Mouse (Mus musculus): ENCODE measurements around the gene Zfhx3. TPM values are rescaled to one million over a fixed set of nuclear protein-coding genes. Genes with fewer than 3 reads are reported as not detected.

The Zfhx3 gene
- polyA plus RNA-seq, 1 experiment, result 14.0 TPM

DNA sequence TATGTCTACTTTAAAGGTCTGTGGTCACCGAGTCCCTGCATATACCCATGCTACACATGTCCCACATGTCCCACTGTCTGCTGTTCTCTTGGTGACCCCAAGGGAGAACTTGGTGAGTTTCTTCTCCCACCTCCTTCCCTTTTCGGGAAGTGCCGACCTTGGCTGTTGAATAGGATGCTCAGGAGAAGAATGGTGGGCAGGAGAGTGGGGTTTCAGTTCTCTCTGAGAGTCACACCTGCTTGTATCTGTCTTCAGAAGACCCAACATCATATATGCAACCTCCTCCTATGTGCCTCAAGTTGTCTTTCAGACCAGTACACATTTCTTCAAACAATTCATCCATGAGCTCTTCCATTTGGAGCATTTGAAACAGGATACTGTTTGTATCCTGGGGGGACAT, 88.7 kb downstream of the Zfhx3 start:
- no peaks in the 10 kb centered on the region; the same call in 1 of the 2 replicates for H3K9me3 ChIP-seq (replicated peaks; ENCODE audit: control insufficient read depth, insufficient read depth, low read length, poor library complexity, severe bottlenecking)
- TF ChIP-seq CTCF (IDR thresholded peaks at IDR 0.05; ENCODE audit: low read depth, low read length) (no peak), EP300 (IDR thresholded peaks at IDR 0.05; ENCODE audit: insufficient read depth, low read depth, low read length) (no peak)
- H3K4me1 ChIP-seq (ENCODE audit: control insufficient read depth, insufficient read depth, low read length), result no peaks in the 10 kb centered on the region
- no peaks in the 10 kb centered on the region for H3K36me3 ChIP-seq (ENCODE audit: control insufficient read depth, insufficient read depth, low read length, poor library complexity, severe bottlenecking)
- H3K9ac ChIP-seq (ENCODE audit: low read depth, poor library complexity, severe bottlenecking), result no peak overlapping the region
- H3K4me3 ChIP-seq (ENCODE audit: low read depth, low read length), result no peak overlapping the region
- H3K27ac ChIP-seq (ENCODE audit: insufficient read depth, low read length), result no peak overlapping the region
- H3K27me3 ChIP-seq (ENCODE audit: control insufficient read depth, insufficient read depth, low read length, poor library complexity, severe bottlenecking), result no peaks in the 10 kb centered on the region

GRCm38 (mm10) chr8:108034070-108034469, 91.6 kb downstream of the Zfhx3 start:
- H3K27ac ChIP-seq (ENCODE audit: insufficient read depth, low read length), result no peak overlapping the region
- no peaks in the 10 kb centered on the region; the same call in 1 of the 2 replicates for H3K27me3 ChIP-seq (ENCODE audit: control insufficient read depth, insufficient read depth, low read length, poor library complexity, severe bottlenecking)
- no peaks in the 10 kb centered on the region for H3K36me3 ChIP-seq (ENCODE audit: control insufficient read depth, insufficient read depth, low read length, poor library complexity, severe bottlenecking)
- H3K9me3 ChIP-seq (replicated peaks; ENCODE audit: control insufficient read depth, insufficient read depth, low read length, poor library complexity, severe bottlenecking), result peaks cover 2% of the 10 kb centered on the region; the same call in 1 of the 2 replicates
- no peaks in the 10 kb centered on the region for H3K4me1 ChIP-seq (ENCODE audit: control insufficient read depth, insufficient read depth, low read length)
- no peak overlapping the region for H3K9ac ChIP-seq (ENCODE audit: low read depth, poor library complexity, severe bottlenecking)
- TF ChIP-seq POLR2A (IDR thresholded peaks at IDR 0.05; ENCODE audit: insufficient read depth, low read length) (no peak), CTCF (IDR thresholded peaks at IDR 0.05; ENCODE audit: low read depth, low read length) (no peak), EP300 (IDR thresholded peaks at IDR 0.05; ENCODE audit: insufficient read depth, low read depth, low read length) (no peak)
- H3K4me3 ChIP-seq (ENCODE audit: low read depth, low read length), result no peak overlapping the region

- H3K27ac ChIP-seq (ENCODE audit: insufficient read depth, low read length), result no peak overlapping the region
- H3K4me3 ChIP-seq (ENCODE audit: low read depth, low read length), result no peak overlapping the region
- no peaks in the 10 kb centered on the region; the same call in 1 of the 2 replicates for H3K27me3 ChIP-seq (ENCODE audit: control insufficient read depth, insufficient read depth, low read length, poor library complexity, severe bottlenecking)
- H3K9ac ChIP-seq (ENCODE audit: low read depth, poor library complexity, severe bottlenecking), result no peak overlapping the region
- H3K9me3 ChIP-seq (replicated peaks; ENCODE audit: control insufficient read depth, insufficient read depth, low read length, poor library complexity, severe bottlenecking), result peaks cover 2% of the 10 kb centered on the region; the same call in 1 of the 2 replicates
- TF ChIP-seq EP300 (IDR thresholded peaks at IDR 0.05; ENCODE audit: insufficient read depth, low read depth, low read length) (no peak), CTCF (IDR thresholded peaks at IDR 0.05; ENCODE audit: low read depth, low read length) (no peak), POLR2A (IDR thresholded peaks at IDR 0.05; ENCODE audit: insufficient read depth, low read length) (no peak)
- H3K4me1 ChIP-seq (ENCODE audit: control insufficient read depth, insufficient read depth, low read length), result no peaks in the 10 kb centered on the region
- H3K36me3 ChIP-seq (ENCODE audit: control insufficient read depth, insufficient read depth, low read length, poor library complexity, severe bottlenecking), result no peaks in the 10 kb centered on the region
Measured at GRCm38 (mm10) chr8:108034726-108035125, 92.3 kb downstream of the Zfhx3 start.

DNA sequence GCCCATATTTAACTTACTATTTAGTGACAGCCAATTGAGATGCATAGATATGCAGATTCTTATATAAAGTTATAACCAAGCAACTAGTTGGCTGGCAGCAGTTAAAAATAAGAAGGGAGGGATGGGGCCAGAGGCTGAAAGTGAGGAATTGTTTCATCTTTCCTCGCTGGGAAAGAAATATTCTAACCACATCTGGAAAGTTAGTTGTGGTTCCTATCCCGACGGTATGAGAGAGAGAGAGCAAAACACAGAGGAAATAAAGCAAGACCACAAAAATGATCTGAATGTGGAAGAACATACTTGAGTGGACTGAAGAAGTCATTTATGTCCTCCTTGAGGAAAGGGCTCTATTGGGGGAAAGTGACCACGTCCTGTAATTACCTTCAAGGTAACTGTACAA, 101.2 kb downstream of the Zfhx3 start:
- H3K9me3 ChIP-seq (replicated peaks; ENCODE audit: control insufficient read depth, insufficient read depth, low read length, poor library complexity, severe bottlenecking), result no peaks in the 10 kb centered on the region
- no peak for TF ChIP-seq EP300 (IDR thresholded peaks at IDR 0.05; ENCODE audit: insufficient read depth, low read depth, low read length)
- no peak for TF ChIP-seq CTCF (IDR thresholded peaks at IDR 0.05; ENCODE audit: low read depth, low read length)
- no peak for TF ChIP-seq POLR2A (IDR thresholded peaks at IDR 0.05; ENCODE audit: insufficient read depth, low read length)
- no peak overlapping the region for H3K9ac ChIP-seq (ENCODE audit: low read depth, poor library complexity, severe bottlenecking)
- H3K27me3 ChIP-seq (ENCODE audit: control insufficient read depth, insufficient read depth, low read length, poor library complexity, severe bottlenecking), result no peaks in the 10 kb centered on the region
- H3K4me1 ChIP-seq (ENCODE audit: control insufficient read depth, insufficient read depth, low read length), result no peaks in the 10 kb centered on the region
- H3K36me3 ChIP-seq (ENCODE audit: control insufficient read depth, insufficient read depth, low read length, poor library complexity, severe bottlenecking), result no peaks in the 10 kb centered on the region
- H3K4me3 ChIP-seq (ENCODE audit: low read depth, low read length), result no peak overlapping the region
- H3K27ac ChIP-seq (ENCODE audit: insufficient read depth, low read length), result no peak overlapping the region

GRCm38 (mm10) chr8:108044185-108044584, 101.7 kb downstream of the Zfhx3 start:
- TF ChIP-seq EP300 (IDR thresholded peaks at IDR 0.05; ENCODE audit: insufficient read depth, low read depth, low read length) (no peak), CTCF (IDR thresholded peaks at IDR 0.05; ENCODE audit: low read depth, low read length) (no peak), POLR2A (IDR thresholded peaks at IDR 0.05; ENCODE audit: insufficient read depth, low read length) (no peak)
- Histone ChIP-seq H3K9ac (ENCODE audit: low read depth, poor library complexity, severe bottlenecking) (no peak overlapping the region), H3K9me3 (replicated peaks; ENCODE audit: control insufficient read depth, insufficient read depth, low read length, poor library complexity, severe bottlenecking) (no peaks in the 10 kb centered on the region), H3K27me3 (ENCODE audit: control insufficient read depth, insufficient read depth, low read length, poor library complexity, severe bottlenecking) (no peaks in the 10 kb centered on the region), H3K27ac (ENCODE audit: insufficient read depth, low read length) (no peak overlapping the region), H3K4me1 (ENCODE audit: control insufficient read depth, insufficient read depth, low read length) (no peaks in the 10 kb centered on the region), H3K36me3 (ENCODE audit: control insufficient read depth, insufficient read depth, low read length, poor library complexity, severe bottlenecking) (no peaks in the 10 kb centered on the region), H3K4me3 (ENCODE audit: low read depth, low read length) (no peak overlapping the region)

GRCm38 (mm10) chr8:108056241-108056640, 113.8 kb downstream of the Zfhx3 start:
- no peak overlapping the region for H3K27ac ChIP-seq (ENCODE audit: insufficient read depth, low read length)
- TF ChIP-seq EP300 (IDR thresholded peaks at IDR 0.05; ENCODE audit: insufficient read depth, low read depth, low read length) (no peak), CTCF (IDR thresholded peaks at IDR 0.05; ENCODE audit: low read depth, low read length) (no peak), POLR2A (IDR thresholded peaks at IDR 0.05; ENCODE audit: insufficient read depth, low read length) (no peak)
- no peaks in the 10 kb centered on the region for H3K27me3 ChIP-seq (ENCODE audit: control insufficient read depth, insufficient read depth, low read length, poor library complexity, severe bottlenecking)
- no peak overlapping the region for H3K4me3 ChIP-seq (ENCODE audit: low read depth, low read length)
- no peak overlapping the region for H3K9ac ChIP-seq (ENCODE audit: low read depth, poor library complexity, severe bottlenecking)
- H3K4me1 ChIP-seq (ENCODE audit: control insufficient read depth, insufficient read depth, low read length), result no peaks in the 10 kb centered on the region
- H3K36me3 ChIP-seq (ENCODE audit: control insufficient read depth, insufficient read depth, low read length, poor library complexity, severe bottlenecking), result no peaks in the 10 kb centered on the region
- H3K9me3 ChIP-seq (replicated peaks; ENCODE audit: control insufficient read depth, insufficient read depth, low read length, poor library complexity, severe bottlenecking), result 0 out of 2 replicates have a peak, but pooled peaks cover 7% of the 10 kb centered on the region
